Mouse (Mus musculus) forebrain, embryonic 12.5 days (tissue): ENCODE data around the gene Pdzd2. TPM values are rescaled to one million over a fixed set of nuclear protein-coding genes. Genes with fewer than 3 reads are reported as not detected.

Experiments
- ATAC-seq: fragments of 200-750 bp; cut with Nextera tagmentation; 2 replicates; pipeline ENCODE4 v1.8.0; 2017; ENCODE audit warnings: moderate TSS enrichment; ENCODE audit not compliant: low FRiP score
- H3K27ac ChIP-seq: fragments of 300-500 bp; sonication (generic); 2 replicates; pipeline ENCODE4 v1.5.1; 2016; ENCODE audit warnings: mild to moderate bottlenecking
- H3K27me3 ChIP-seq: fragments of 300-500 bp; sonication (generic); 2 replicates; pipeline ENCODE4 v1.6.1; 2016; ENCODE audit warnings: mild to moderate bottlenecking
- H3K36me3 ChIP-seq: fragments of 300-500 bp; sonication (generic); replicated peaks from 2 replicates; pipeline ENCODE4 v1.6.1; 2016; ENCODE audit warnings: mild to moderate bottlenecking
- H3K4me1 ChIP-seq: fragments of 300-500 bp; sonication (generic); 2 replicates; pipeline ENCODE4 v1.6.1; 2016
- H3K4me2 ChIP-seq: fragments of 300-500 bp; sonication (generic); 2 replicates; pipeline ENCODE4 v1.6.1; 2016; ENCODE audit warnings: mild to moderate bottlenecking, moderate library complexity
- H3K4me3 ChIP-seq: fragments of 300-500 bp; sonication (generic); replicated peaks from 2 replicates; pipeline ENCODE4 v1.5.1; 2016; ENCODE audit warnings: mild to moderate bottlenecking
- H3K9ac ChIP-seq: fragments of 300-500 bp; sonication (generic); 2 replicates; pipeline ENCODE4 v1.6.1; 2016; ENCODE audit warnings: mild to moderate bottlenecking
- H3K9me3 ChIP-seq: fragments of 300-500 bp; sonication (generic); 2 replicates; pipeline ENCODE4 v1.6.1; 2016
- WGBS: fragments of 180-500 bp; shearing (Covaris S2); methylation state at CpG from one replicate; pipeline ENCODE4 v1.1.7; 2016; 5-methylcytosine and 5-hydroxymethylcytosine counted together
- polyA plus RNA-seq: library from polyadenylated mRNA; unstranded; fragments of >200 nt; fragmentation: Nextera tagmentation; extraction: Ambion mirVana; gene quantifications from 2 replicates; pipeline ENCODE4 v1.2.1, GENCODE M21; 2016

The Pdzd2 gene
- polyA plus RNA-seq, 1 experiment from 2014 or later, result 7.3 TPM

- H3K4me1 ChIP-seq, result peaks cover 27% of the 10 kb centered on the region
- no peaks in the 10 kb centered on the region for H3K36me3 ChIP-seq
- WGBS, result 67% methylated on average over 3 of the region's 3 CpGs
- H3K27ac ChIP-seq, result no peak overlapping the region
- ATAC-seq, result no peak
- no peak overlapping the region for H3K9ac ChIP-seq
- no peaks in the 10 kb centered on the region for H3K9me3 ChIP-seq
- H3K27me3 ChIP-seq, result 0 out of 2 replicates have a peak, but pooled peaks cover 9% of the 10 kb centered on the region
- H3K4me2 ChIP-seq, result no peak overlapping the region
- H3K4me3 ChIP-seq, result no peak overlapping the region
Observed at GRCm38 (mm10) chr15:12553211-12553610, 186.5 kb downstream of the Pdzd2 start.

- 12% methylated on average over 3 of the region's 3 CpGs for WGBS
- no peak for ATAC-seq
- no peak overlapping the region for H3K27ac ChIP-seq
- H3K9ac ChIP-seq, result no peak overlapping the region
- H3K27me3 ChIP-seq, result 0 out of 2 replicates have a peak, but pooled peaks cover 12% of the 10 kb centered on the region
- H3K4me1 ChIP-seq, result peaks cover 27% of the 10 kb centered on the region
- no peaks in the 10 kb centered on the region for H3K9me3 ChIP-seq
- no peaks in the 10 kb centered on the region for H3K36me3 ChIP-seq
- H3K4me3 ChIP-seq, result no peak overlapping the region
- no peak overlapping the region for H3K4me2 ChIP-seq
Observed at GRCm38 (mm10) chr15:12550919-12551318, 188.8 kb downstream of the Pdzd2 start.

DNA sequence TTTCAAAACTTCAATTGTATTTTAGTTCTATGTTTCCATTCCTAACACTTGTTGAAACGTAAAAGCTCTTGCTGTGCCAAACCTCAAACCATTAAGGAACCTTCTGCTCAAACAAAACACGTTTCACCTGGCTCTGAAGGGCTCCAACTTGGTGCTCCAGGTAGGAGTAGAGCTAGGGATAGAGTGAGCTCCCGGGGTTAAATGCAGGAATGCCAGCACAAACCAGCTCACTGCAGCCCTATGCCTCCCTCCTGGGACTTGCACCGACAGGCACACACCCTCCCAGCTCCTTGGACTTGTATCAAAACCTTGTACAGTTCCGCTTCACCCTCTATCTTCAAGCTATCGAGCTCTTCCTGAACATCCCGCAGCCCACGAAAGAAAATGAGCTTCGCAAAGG is 189.3 kb downstream of the Pdzd2 start:
- Histone ChIP-seq H3K4me2 (peak overlapping the region; percentile 90), H3K9ac (no peak overlapping the region), H3K27me3 (0 out of 2 replicates have a peak, but pooled peaks cover 13% of the 10 kb centered on the region), H3K4me1 (peaks cover 30% of the 10 kb centered on the region), H3K9me3 (no peaks in the 10 kb centered on the region), H3K4me3 (no peak overlapping the region), H3K36me3 (no peaks in the 10 kb centered on the region), H3K27ac (no peak overlapping the region)
- 25% methylated on average over 9 of the region's 9 CpGs for whole genome bisulfite sequencing
- no peak for ATAC-seq

DNA sequence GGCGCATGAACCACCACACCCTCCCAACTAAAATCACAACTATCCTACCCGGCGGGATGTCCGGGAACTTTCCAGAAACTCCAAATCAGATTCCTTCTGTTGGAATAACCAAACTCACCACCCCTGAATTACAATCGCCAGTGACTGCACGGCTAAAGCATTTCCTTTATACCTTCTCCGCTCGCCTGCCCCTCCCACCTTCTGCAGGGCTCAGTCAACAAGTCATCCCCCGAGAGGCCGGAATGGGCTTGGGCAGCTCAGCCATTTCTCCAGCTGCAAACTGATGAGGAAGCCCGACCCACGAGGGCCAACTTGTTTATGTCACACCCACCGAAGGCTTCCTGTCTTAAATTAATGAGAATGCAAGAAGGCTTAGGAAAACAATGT is 189.8 kb downstream of the Pdzd2 start:
- Histone ChIP-seq H3K4me1 (peaks cover 30% of the 10 kb centered on the region), H3K9ac (no peak overlapping the region), H3K9me3 (no peaks in the 10 kb centered on the region), H3K27ac (no peak overlapping the region), H3K4me3 (peak overlapping the region; percentile 43), H3K36me3 (no peaks in the 10 kb centered on the region), H3K27me3 (peaks cover 18% of the 10 kb centered on the region; the same call in 1 of the 2 replicates), H3K4me2 (peak overlapping the region; percentile 90)
- WGBS, result 3% methylated on average over 13 of the region's 13 CpGs
- ATAC-seq, result peak; percentile 57; the same call in 1 of the 2 replicates

DNA sequence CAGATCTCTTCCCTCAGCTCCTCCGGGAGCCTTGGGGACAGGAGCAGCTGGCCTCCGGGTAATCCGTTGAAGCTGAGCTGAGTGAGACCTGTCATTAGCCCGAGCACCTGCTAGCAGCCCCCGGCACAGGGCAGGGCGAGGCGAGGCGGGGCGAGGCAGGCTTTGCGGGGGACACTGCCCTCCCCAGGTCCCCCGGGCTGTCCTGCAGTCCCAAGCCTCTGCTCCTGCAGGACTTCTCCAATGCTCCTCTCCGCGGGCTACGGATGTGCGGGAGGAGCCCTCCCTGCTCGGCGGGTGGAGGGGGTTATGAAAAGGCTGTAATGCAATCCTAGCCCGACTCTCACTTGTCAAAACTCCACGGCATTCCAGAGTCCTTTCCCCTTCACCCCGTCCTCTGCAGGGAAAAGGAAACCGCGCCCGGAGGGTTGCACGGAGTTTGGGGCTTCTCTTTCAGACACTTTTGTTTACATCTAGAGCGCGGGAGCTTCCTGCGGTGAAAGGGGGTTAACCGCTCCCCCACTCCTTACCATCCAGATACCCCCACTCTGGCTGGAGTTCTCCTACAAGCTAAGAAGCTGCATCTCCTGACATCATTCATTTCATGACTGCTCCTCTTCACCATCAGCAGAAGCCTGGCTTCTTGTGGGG is 190.3 kb downstream of the Pdzd2 start:
- peaks cover 34% of the 10 kb centered on the region for H3K4me1 ChIP-seq
- no peaks in the 10 kb centered on the region for H3K9me3 ChIP-seq
- H3K27ac ChIP-seq, result no peak overlapping the region
- no peaks in the 10 kb centered on the region for H3K36me3 ChIP-seq
- peak overlapping the region; percentile 44 for H3K9ac ChIP-seq
- ATAC-seq, result peak; percentile 59; the same call in 1 of the 2 replicates
- H3K4me2 ChIP-seq, result peak overlapping the region; percentile 90
- WGBS, result under 1% methylated on average over 28 of the region's 28 CpGs
- peak overlapping the region; percentile 43 for H3K4me3 ChIP-seq
- H3K27me3 ChIP-seq, result peaks cover 19% of the 10 kb centered on the region; the same call in 1 of the 2 replicates

DNA sequence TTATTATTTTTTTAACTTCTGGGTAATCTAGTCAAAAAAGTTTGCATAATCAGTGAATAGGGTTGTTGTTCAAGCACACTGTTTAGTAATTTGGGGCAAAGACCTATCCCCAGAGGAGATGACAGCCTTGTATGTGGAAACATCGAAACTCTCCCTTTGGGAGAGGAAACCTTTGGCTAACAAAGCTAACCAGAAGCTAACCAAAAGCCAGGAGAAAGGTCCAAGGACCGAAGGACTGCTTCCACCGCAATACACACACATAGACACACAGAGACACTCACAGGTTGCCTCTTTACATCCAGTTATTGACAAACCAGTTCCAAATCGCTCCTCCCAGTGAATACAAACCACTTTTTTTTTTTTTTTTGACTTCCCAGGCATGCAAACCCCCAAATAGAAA is 191.0 kb downstream of the Pdzd2 start:
- ATAC-seq, result no peak
- Histone ChIP-seq H3K4me3 (peak overlapping the region; percentile 43; the same call in 1 of the 2 replicates), H3K4me2 (peak overlapping the region; percentile 90), H3K4me1 (peaks cover 36% of the 10 kb centered on the region), H3K27me3 (peaks cover 19% of the 10 kb centered on the region; the same call in 1 of the 2 replicates), H3K9me3 (no peaks in the 10 kb centered on the region), H3K36me3 (no peaks in the 10 kb centered on the region), H3K9ac (0 out of 2 replicates have a peak overlapping the region, but pooled peaks have one; percentile 44), H3K27ac (no peak overlapping the region)
- 36% methylated on average over 4 of the region's 4 CpGs for WGBS

DNA sequence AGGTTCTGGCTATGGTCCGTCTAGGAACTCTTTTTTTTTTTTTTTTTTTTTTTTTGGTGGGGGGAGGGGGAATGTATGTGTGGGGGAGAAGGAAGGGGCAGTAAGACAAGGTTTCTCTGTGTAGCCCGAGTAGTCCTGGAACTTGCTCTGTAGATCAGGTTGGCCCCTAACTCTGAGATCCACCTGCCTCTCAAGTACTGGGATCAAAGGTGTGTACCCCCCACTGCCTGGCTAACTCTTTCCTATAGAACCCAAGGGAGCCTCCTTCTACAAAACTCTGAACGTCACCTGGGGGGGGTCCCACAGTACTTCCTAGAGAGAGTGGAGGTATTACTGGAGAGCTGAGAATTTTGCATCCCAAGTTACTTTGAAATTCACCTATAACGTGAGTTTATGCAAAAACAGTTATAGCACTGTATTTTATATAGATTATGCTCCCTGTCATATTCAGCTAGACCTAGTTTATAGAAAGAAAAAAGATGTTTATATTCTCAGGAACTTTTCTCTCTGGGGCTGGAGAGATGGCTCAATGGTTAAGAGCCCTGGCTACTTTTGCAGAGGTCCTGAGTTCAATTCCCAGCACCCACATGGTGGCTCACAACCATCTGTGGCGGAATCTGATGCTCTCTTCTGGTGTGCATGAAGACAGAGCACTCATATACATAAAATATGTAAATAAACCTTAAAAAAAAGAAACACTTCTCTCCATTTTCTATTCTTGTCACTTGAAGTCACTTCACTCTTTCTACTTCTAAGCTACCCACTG is 191.9 kb downstream of the Pdzd2 start:
- ATAC-seq, result no peak
- Histone ChIP-seq H3K9ac (no peak overlapping the region), H3K27me3 (peaks cover 19% of the 10 kb centered on the region; the same call in 1 of the 2 replicates), H3K4me2 (no peak overlapping the region), H3K36me3 (no peaks in the 10 kb centered on the region), H3K4me1 (peaks cover 32% of the 10 kb centered on the region), H3K4me3 (no peak overlapping the region), H3K9me3 (no peaks in the 10 kb centered on the region), H3K27ac (no peak overlapping the region)
- WGBS, result 84% methylated on average over 4 of the region's 5 CpGs

- no peaks in the 10 kb centered on the region for H3K9me3 ChIP-seq
- WGBS, result 85% methylated on average over 6 of the region's 6 CpGs
- no peak overlapping the region for H3K4me3 ChIP-seq
- H3K4me1 ChIP-seq, result peaks cover 32% of the 10 kb centered on the region
- H3K9ac ChIP-seq, result no peak overlapping the region
- H3K4me2 ChIP-seq, result no peak overlapping the region
- no peak for ATAC-seq
- H3K27me3 ChIP-seq, result peaks cover 19% of the 10 kb centered on the region; the same call in 1 of the 2 replicates
- H3K36me3 ChIP-seq, result no peaks in the 10 kb centered on the region
- H3K27ac ChIP-seq, result no peak overlapping the region
Observed at GRCm38 (mm10) chr15:12546781-12547180, 192.9 kb downstream of the Pdzd2 start.

DNA sequence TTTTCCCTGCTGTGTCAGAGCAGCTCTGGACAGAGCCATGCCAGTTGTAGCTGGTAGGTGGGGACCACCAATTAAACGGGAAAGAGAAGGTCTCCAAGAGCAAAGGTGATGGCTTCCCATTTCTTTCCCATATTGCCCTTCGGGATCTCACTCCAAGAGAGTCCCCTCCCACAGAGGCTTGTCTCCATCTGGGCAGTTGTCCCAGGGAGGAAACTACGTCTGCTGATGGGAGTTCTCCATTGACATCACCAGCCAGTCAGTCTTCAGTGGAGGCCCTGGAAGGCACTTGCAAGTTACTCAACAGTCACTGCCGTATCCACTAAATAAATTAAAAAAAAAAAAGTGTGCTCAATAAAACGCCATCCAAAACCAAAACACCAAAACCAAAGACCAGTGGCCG is 194.1 kb downstream of the Pdzd2 start:
- H3K9ac ChIP-seq, result no peak overlapping the region
- ATAC-seq, result no peak
- no peak overlapping the region for H3K27ac ChIP-seq
- no peak overlapping the region for H3K4me3 ChIP-seq
- no peaks in the 10 kb centered on the region for H3K9me3 ChIP-seq
- peaks cover 30% of the 10 kb centered on the region for H3K4me1 ChIP-seq
- peaks cover 19% of the 10 kb centered on the region; the same call in 1 of the 2 replicates for H3K27me3 ChIP-seq
- H3K4me2 ChIP-seq, result no peak overlapping the region
- WGBS, result 67% methylated on average over 6 of the region's 6 CpGs
- H3K36me3 ChIP-seq, result no peaks in the 10 kb centered on the region

- WGBS, result 72% methylated on average over 3 of the region's 3 CpGs
- Histone ChIP-seq H3K4me2 (no peak overlapping the region), H3K27ac (no peak overlapping the region), H3K27me3 (peaks cover 16% of the 10 kb centered on the region; the same call in 1 of the 2 replicates), H3K9ac (no peak overlapping the region), H3K9me3 (no peaks in the 10 kb centered on the region), H3K4me3 (no peak overlapping the region), H3K36me3 (no peaks in the 10 kb centered on the region), H3K4me1 (peaks cover 26% of the 10 kb centered on the region)
- ATAC-seq, result no peak
Observed at GRCm38 (mm10) chr15:12545220-12545619, 194.5 kb downstream of the Pdzd2 start.

GRCm38 (mm10) chr15:12543686-12544325 is 195.9 kb downstream of the Pdzd2 start:
- no peak overlapping the region for H3K9ac ChIP-seq
- no peaks in the 10 kb centered on the region for H3K36me3 ChIP-seq
- ATAC-seq, result no peak
- WGBS, result 88% methylated on average over 13 of the region's 13 CpGs
- no peaks in the 10 kb centered on the region for H3K9me3 ChIP-seq
- H3K4me1 ChIP-seq, result peaks cover 11% of the 10 kb centered on the region
- peaks cover 11% of the 10 kb centered on the region; the same call in 1 of the 2 replicates for H3K27me3 ChIP-seq
- H3K27ac ChIP-seq, result no peak overlapping the region
- H3K4me3 ChIP-seq, result no peak overlapping the region
- H3K4me2 ChIP-seq, result no peak overlapping the region

DNA sequence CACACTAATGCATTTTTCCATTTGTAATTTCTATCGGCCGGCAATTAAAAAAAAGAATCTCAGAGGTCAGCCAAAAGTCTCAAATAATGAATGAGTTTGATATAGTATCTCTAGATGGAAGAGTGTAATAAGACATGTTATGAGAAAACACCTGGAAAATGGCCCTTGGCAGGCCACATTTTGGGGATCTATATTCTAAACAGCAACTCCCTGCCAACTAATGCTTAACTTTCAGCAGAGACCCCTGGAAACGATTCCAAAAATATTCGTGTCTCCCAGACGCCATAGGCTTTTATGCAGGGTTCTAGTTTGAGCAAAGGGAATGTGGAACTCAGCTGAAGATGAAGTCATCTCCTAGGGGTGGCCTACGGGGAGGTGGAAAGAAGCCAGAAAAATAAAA is 197.4 kb downstream of the Pdzd2 start:
- no peak overlapping the region for H3K4me2 ChIP-seq
- H3K9ac ChIP-seq, result no peak overlapping the region
- no peak overlapping the region for H3K4me3 ChIP-seq
- peaks cover 9% of the 10 kb centered on the region; the same call in 1 of the 2 replicates for H3K4me1 ChIP-seq
- ATAC-seq, result no peak
- H3K36me3 ChIP-seq, result no peaks in the 10 kb centered on the region
- H3K9me3 ChIP-seq, result no peaks in the 10 kb centered on the region
- no peak overlapping the region for H3K27ac ChIP-seq
- WGBS, result 93% methylated on average over 6 of the region's 6 CpGs
- peaks cover 7% of the 10 kb centered on the region; the same call in 1 of the 2 replicates for H3K27me3 ChIP-seq
